15 mouse cellular contexts compared by ENCODE assay signal in the genomic region with DNA sequence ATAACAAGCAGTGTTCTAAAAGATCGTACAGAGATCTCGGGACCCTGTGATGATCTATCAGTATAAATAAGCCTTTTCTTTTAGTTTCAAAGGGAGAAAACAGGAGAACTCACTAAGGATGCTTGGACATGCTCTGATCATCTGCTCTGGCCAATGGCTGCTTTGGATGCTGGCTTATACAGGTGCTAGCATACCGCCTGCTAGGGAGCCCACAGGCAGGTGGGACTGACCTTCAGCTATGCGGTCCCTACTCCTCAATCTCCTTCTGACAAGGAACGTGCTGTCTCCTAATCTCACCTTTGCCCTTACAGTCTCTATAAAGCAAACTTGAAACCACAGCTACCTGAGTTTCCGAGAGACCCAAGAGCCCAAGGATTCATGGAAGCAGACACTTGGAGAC. TPM values are rescaled to one million over a fixed set of nuclear protein-coding genes. Genes with fewer than 3 reads are reported as not detected.
DNase-seq lines count a peak whose midpoint lies in the region; ATAC-seq and TF ChIP-seq lines count a peak whose summit lies in the region.
"Had no signal": no experiment of that assay in that cellular context is flagged by ENCODE, and none has a peak within 500 bp of the region (broad histone marks: within the 10 kb centered on the region; RNA-seq: fewer than 3 reads in every experiment).

No protein-coding gene starts in this region.

- H3K4me2 ChIP-seq in forebrain, embryonic 11.5 days (ENCODE audit: low read depth, low read length, severe bottlenecking) = no peak overlapping the region
- H3K4me2 ChIP-seq in forebrain, embryonic 14.5 days (ENCODE audit: low read length) = no peak overlapping the region
- no peak overlapping the region for H3K4me2 ChIP-seq in hindbrain, embryonic 12.5 days (replicated peaks)
- H3K4me2 ChIP-seq in hindbrain, postnatal 0 days (ENCODE audit: low read depth, low read length) = no peak overlapping the region
- no peak overlapping the region for H3K4me2 ChIP-seq in midbrain, embryonic 16.5 days (ENCODE audit: low read length)
- no peak overlapping the region for H3K4me2 ChIP-seq in midbrain, embryonic 14.5 days (ENCODE audit: low read length)
- H3K4me2 ChIP-seq: embryonic facial prominence, embryonic 15.5 days; heart, embryonic 15.5 days; intestine, embryonic 15.5 days had no signal

- no peak for TF ChIP-seq CTCF in hindbrain, postnatal 0 days (IDR thresholded peaks at IDR 0.05; ENCODE audit: low read depth)

- H3K4me1 ChIP-seq in forebrain, embryonic 11.5 days (replicated peaks; ENCODE audit: control insufficient read depth, insufficient read depth, low read length) = no peaks in the 10 kb centered on the region
- H3K4me1 ChIP-seq in forebrain, embryonic 14.5 days (ENCODE audit: control insufficient read depth, insufficient read depth, low read length) = no peaks in the 10 kb centered on the region
- H3K4me1 ChIP-seq in hindbrain, embryonic 12.5 days = no peaks in the 10 kb centered on the region
- H3K4me1 ChIP-seq in hindbrain, postnatal 0 days (ENCODE audit: insufficient read depth, low read length) = no peaks in the 10 kb centered on the region
- H3K4me1 ChIP-seq in midbrain, embryonic 16.5 days (ENCODE audit: control insufficient read depth, insufficient read depth, low read length) = peaks cover 3% of the 10 kb centered on the region; the same call in 1 of the 2 replicates
- H3K4me1 ChIP-seq in midbrain, embryonic 14.5 days (ENCODE audit: control insufficient read depth, insufficient read depth, low read length) = no peaks in the 10 kb centered on the region
- H3K4me1 ChIP-seq: embryonic facial prominence, embryonic 15.5 days; forebrain, embryonic 10.5 days; heart, embryonic 10.5 days; heart, embryonic 15.5 days had no signal

- H3K36me3 ChIP-seq in forebrain, embryonic 11.5 days (ENCODE audit: control insufficient read depth, insufficient read depth, low read length) = no peaks in the 10 kb centered on the region
- H3K36me3 ChIP-seq in forebrain, embryonic 14.5 days (ENCODE audit: control insufficient read depth, insufficient read depth, low read length) = no peaks in the 10 kb centered on the region
- H3K36me3 ChIP-seq in hindbrain, embryonic 12.5 days = no peaks in the 10 kb centered on the region
- H3K36me3 ChIP-seq in hindbrain, postnatal 0 days (ENCODE audit: insufficient read depth, low read length) = no peaks in the 10 kb centered on the region
- no peaks in the 10 kb centered on the region for H3K36me3 ChIP-seq in midbrain, embryonic 16.5 days (ENCODE audit: control insufficient read depth, insufficient read depth, low read length)
- no peaks in the 10 kb centered on the region for H3K36me3 ChIP-seq in midbrain, embryonic 14.5 days (ENCODE audit: control insufficient read depth, insufficient read depth, low read length)
- H3K36me3 ChIP-seq: embryonic facial prominence, embryonic 15.5 days; forebrain, embryonic 10.5 days; heart, embryonic 10.5 days; heart, embryonic 15.5 days; intestine, embryonic 15.5 days had no signal

- no peak overlapping the region for H3K9ac ChIP-seq in forebrain, embryonic 11.5 days (ENCODE audit: low read length)
- H3K9ac ChIP-seq in forebrain, embryonic 14.5 days (ENCODE audit: low read length) = no peak overlapping the region
- H3K9ac ChIP-seq in hindbrain, embryonic 12.5 days = no peak overlapping the region
- no peak overlapping the region for H3K9ac ChIP-seq in hindbrain, postnatal 0 days (replicated peaks; ENCODE audit: low read length)
- no peak overlapping the region for H3K9ac ChIP-seq in midbrain, embryonic 16.5 days (ENCODE audit: low read depth, low read length)
- no peak overlapping the region for H3K9ac ChIP-seq in midbrain, embryonic 14.5 days (replicated peaks; ENCODE audit: low read length)
- H3K9ac ChIP-seq: embryonic facial prominence, embryonic 15.5 days; heart, embryonic 15.5 days; intestine, embryonic 15.5 days had no signal

- ATAC-seq in forebrain, embryonic 11.5 days (replicated peaks; ENCODE audit: low FRiP score) = 0 out of 2 replicates have a peak, but pooled peaks have one; percentile 15
- no peak for ATAC-seq in forebrain, embryonic 14.5 days
- peak; percentile 53 for ATAC-seq in hindbrain, embryonic 12.5 days (ENCODE audit: low FRiP score)
- ATAC-seq in hindbrain, postnatal 0 days = no peak
- ATAC-seq in midbrain, embryonic 16.5 days = 0 out of 2 replicates have a peak, but pooled peaks have one; percentile 4
- ATAC-seq in midbrain, embryonic 14.5 days (ENCODE audit: low FRiP score, low TSS enrichment) = no peak

- H3K4me3 ChIP-seq in forebrain, embryonic 11.5 days (ENCODE audit: low read depth, low read length) = no peak overlapping the region
- H3K4me3 ChIP-seq in forebrain, embryonic 14.5 days (ENCODE audit: low read depth, low read length) = no peak overlapping the region
- H3K4me3 ChIP-seq in hindbrain, embryonic 12.5 days = no peak overlapping the region
- H3K4me3 ChIP-seq in hindbrain, postnatal 0 days (ENCODE audit: low read length) = no peak overlapping the region
- H3K4me3 ChIP-seq in midbrain, embryonic 16.5 days (ENCODE audit: low read depth, low read length) = no peak overlapping the region
- no peak overlapping the region for H3K4me3 ChIP-seq in midbrain, embryonic 14.5 days (replicated peaks; ENCODE audit: low read depth, low read length)
- H3K4me3 ChIP-seq: embryonic facial prominence, embryonic 15.5 days; erythroblast, embryonic 14.5 days; forebrain, embryonic 10.5 days; gastrocnemius, adult 2 months; heart, embryonic 10.5 days; heart, embryonic 15.5 days; intestine, embryonic 15.5 days had no signal

- no peaks in the 10 kb centered on the region for H3K27me3 ChIP-seq in forebrain, embryonic 11.5 days (ENCODE audit: control insufficient read depth, insufficient read depth, low read length)
- no peaks in the 10 kb centered on the region for H3K27me3 ChIP-seq in forebrain, embryonic 14.5 days (replicated peaks; ENCODE audit: control insufficient read depth, insufficient read depth, low read length)
- H3K27me3 ChIP-seq in hindbrain, embryonic 12.5 days = no peaks in the 10 kb centered on the region
- no peaks in the 10 kb centered on the region for H3K27me3 ChIP-seq in hindbrain, postnatal 0 days (ENCODE audit: insufficient read depth, low read length)
- H3K27me3 ChIP-seq in midbrain, embryonic 16.5 days (ENCODE audit: control insufficient read depth, insufficient read depth, low read depth, low read length) = no peaks in the 10 kb centered on the region
- H3K27me3 ChIP-seq in midbrain, embryonic 14.5 days (ENCODE audit: control insufficient read depth, insufficient read depth, low read length) = no peaks in the 10 kb centered on the region
- H3K27me3 ChIP-seq: embryonic facial prominence, embryonic 15.5 days; intestine, embryonic 15.5 days had no signal

- H3K27ac ChIP-seq in forebrain, embryonic 11.5 days (ENCODE audit: low read depth, low read length) = no peak overlapping the region
- no peak overlapping the region for H3K27ac ChIP-seq in forebrain, embryonic 14.5 days (ENCODE audit: low read depth, low read length)
- H3K27ac ChIP-seq in hindbrain, embryonic 12.5 days = no peak overlapping the region
- no peak overlapping the region for H3K27ac ChIP-seq in hindbrain, postnatal 0 days
- no peak overlapping the region for H3K27ac ChIP-seq in midbrain, embryonic 16.5 days (ENCODE audit: low read length)
- no peak overlapping the region for H3K27ac ChIP-seq in midbrain, embryonic 14.5 days (replicated peaks; ENCODE audit: low read depth, low read length)
- H3K27ac ChIP-seq: embryonic facial prominence, embryonic 15.5 days; heart, embryonic 10.5 days; heart, embryonic 15.5 days; intestine, embryonic 15.5 days had no signal

- H3K9me3 ChIP-seq in forebrain, embryonic 11.5 days (ENCODE audit: control insufficient read depth, low read length) = no peaks in the 10 kb centered on the region
- no peaks in the 10 kb centered on the region for H3K9me3 ChIP-seq in forebrain, embryonic 14.5 days (replicated peaks; ENCODE audit: control insufficient read depth, low read length)
- H3K9me3 ChIP-seq in hindbrain, embryonic 12.5 days (replicated peaks) = no peaks in the 10 kb centered on the region
- no peaks in the 10 kb centered on the region for H3K9me3 ChIP-seq in hindbrain, postnatal 0 days (ENCODE audit: low read length)
- H3K9me3 ChIP-seq in midbrain, embryonic 16.5 days (replicated peaks; ENCODE audit: control insufficient read depth, low read length, poor library complexity, severe bottlenecking) = no peaks in the 10 kb centered on the region
- H3K9me3 ChIP-seq in midbrain, embryonic 14.5 days (ENCODE audit: control insufficient read depth, low read length) = no peaks in the 10 kb centered on the region
- H3K9me3 ChIP-seq: embryonic facial prominence, embryonic 15.5 days; forebrain, embryonic 10.5 days; heart, embryonic 10.5 days; heart, embryonic 15.5 days; intestine, embryonic 15.5 days had no signal

- 89% methylated on average over 6 of the region's 6 CpGs for WGBS in forebrain, embryonic 11.5 days
- 91% methylated on average over 6 of the region's 6 CpGs for WGBS in forebrain, embryonic 14.5 days
- 90% methylated on average over 6 of the region's 6 CpGs for WGBS in hindbrain, embryonic 12.5 days
- 90% methylated on average over 6 of the region's 6 CpGs for WGBS in hindbrain, postnatal 0 days
- WGBS in midbrain, embryonic 16.5 days = 86% methylated on average over 6 of the region's 6 CpGs
- 87% methylated on average over 6 of the region's 6 CpGs for WGBS in midbrain, embryonic 14.5 days

- DNase-seq in forebrain, embryonic 11.5 days (ENCODE audit: low spot score) = no peak
- DNase-seq in forebrain, embryonic 14.5 days (ENCODE audit: low spot score) = no peak
- no peak for DNase-seq in hindbrain, postnatal 0 days (ENCODE audit: low spot score)
- no peak for DNase-seq in midbrain, embryonic 14.5 days
- DNase-seq in cerebellum, postnatal 4 days (ENCODE audit: low spot score in 2 of 2) = no peak

RNA-seq across cellular contexts. Expression of a gene that starts 38.8 kb away (rescaled TPM):
- 4.3 and 6.1 TPM in 2 replicates for polyA plus RNA-seq in forebrain, embryonic 11.5 days (2014; fragmentation: Nextera tagmentation; extraction: Ambion mirVana)
- polyA plus RNA-seq in forebrain, embryonic 14.5 days (2014; fragmentation: Nextera tagmentation; extraction: Ambion mirVana) = 5.8 and 8.7 TPM in 2 replicates
- 7.0 and 8.5 TPM in 2 replicates for polyA plus RNA-seq in hindbrain, embryonic 12.5 days (2016; fragmentation: Nextera tagmentation; extraction: Ambion mirVana)
- 0.36 and 1.3 TPM in 2 replicates for total RNA-seq in hindbrain, postnatal 0 days (2014; rRNA removed)
- 11.1 and 11.8 TPM in 2 replicates for polyA plus RNA-seq in hindbrain, postnatal 0 days (2015; fragmentation: Nextera tagmentation; extraction: Ambion mirVana)
- 8.8 and 9.2 TPM in 2 replicates for polyA plus RNA-seq in midbrain, embryonic 16.5 days (2015; fragmentation: Nextera tagmentation; extraction: Ambion mirVana)
- polyA plus RNA-seq in midbrain, embryonic 14.5 days (2014; fragmentation: Nextera tagmentation; extraction: Ambion mirVana) = 8.9 and 9.6 TPM in 2 replicates
- total RNA-seq: granulocyte monocyte progenitor cell, adult 5-6 weeks had no signal
- polyA plus RNA-seq: erythroblast, embryonic 14.5 days had no signal

RNA-seq across cellular contexts. Expression of a gene that starts 38.8 kb away (rescaled TPM):
- polyA plus RNA-seq in forebrain, embryonic 11.5 days (2014; fragmentation: Nextera tagmentation; extraction: Ambion mirVana) = 29.5 and 32.4 TPM in 2 replicates
- 29.3 and 33.3 TPM in 2 replicates for polyA plus RNA-seq in forebrain, embryonic 14.5 days (2014; fragmentation: Nextera tagmentation; extraction: Ambion mirVana)
- polyA plus RNA-seq in hindbrain, embryonic 12.5 days (2016; fragmentation: Nextera tagmentation; extraction: Ambion mirVana) = 37.5 and 39.5 TPM in 2 replicates
- 9.7 and 16.1 TPM in 2 replicates for total RNA-seq in hindbrain, postnatal 0 days (2014; rRNA removed)
- 23.9 and 25.4 TPM in 2 replicates for polyA plus RNA-seq in hindbrain, postnatal 0 days (2015; fragmentation: Nextera tagmentation; extraction: Ambion mirVana)
- polyA plus RNA-seq in midbrain, embryonic 16.5 days (2015; fragmentation: Nextera tagmentation; extraction: Ambion mirVana) = 24.1 and 26.2 TPM in 2 replicates
- polyA plus RNA-seq in midbrain, embryonic 14.5 days (2014; fragmentation: Nextera tagmentation; extraction: Ambion mirVana) = 17.4 and 26.1 TPM in 2 replicates

RNA-seq across cellular contexts. Expression of a gene that starts 56.9 kb away (rescaled TPM):
- 33.2 and 36.2 TPM in 2 replicates for polyA plus RNA-seq in forebrain, embryonic 11.5 days (2014; fragmentation: Nextera tagmentation; extraction: Ambion mirVana)
- 23.7 TPM in 2 replicates for polyA plus RNA-seq in forebrain, embryonic 14.5 days (2014; fragmentation: Nextera tagmentation; extraction: Ambion mirVana)
- polyA plus RNA-seq in hindbrain, embryonic 12.5 days (2016; fragmentation: Nextera tagmentation; extraction: Ambion mirVana) = 22.2 and 24.9 TPM in 2 replicates
- total RNA-seq in hindbrain, postnatal 0 days (2014; rRNA removed) = 35.4 and 38.3 TPM in 2 replicates
- 12.5 and 15.9 TPM in 2 replicates for polyA plus RNA-seq in hindbrain, postnatal 0 days (2015; fragmentation: Nextera tagmentation; extraction: Ambion mirVana)
- polyA plus RNA-seq in midbrain, embryonic 16.5 days (2015; fragmentation: Nextera tagmentation; extraction: Ambion mirVana) = 12.8 and 14.2 TPM in 2 replicates
- 21.5 and 25.2 TPM in 2 replicates for polyA plus RNA-seq in midbrain, embryonic 14.5 days (2014; fragmentation: Nextera tagmentation; extraction: Ambion mirVana)

Comparison
In these comparisons a context has a peak if more than half of its experiments do, and no peak if none do; other contexts are left out.
1. ATAC-seq: peak in forebrain, embryonic 11.5 days (single experiment), hindbrain, embryonic 12.5 days (single experiment) and midbrain, embryonic 16.5 days (single experiment); none in forebrain, embryonic 14.5 days (single experiment), hindbrain, postnatal 0 days (single experiment) and midbrain, embryonic 14.5 days (single experiment).